Mouse (Mus musculus): ENCODE measurements around the gene Psg28. TPM values are rescaled to one million over a fixed set of nuclear protein-coding genes. Genes with fewer than 3 reads are reported as not detected.
"Not testable (repeated sequence)": the region's sequence is repeated elsewhere in the genome, so short reads cannot be mapped to it uniquely, and the experiment has no call there.

The Psg28 gene
- not detected for total RNA-seq (2021)
- long read RNA-seq, experiment 1, result 0 reads
- long read RNA-seq, experiment 2, result 0 reads

GRCm38 (mm10) chr7:18431941-18432340, at the start of gene Psg28:
Gene Psg28 (minus strand): TSS chr7:18432041.
- DNase-seq (ENCODE audit: low spot score in 2 of 2), result not testable (repeated sequence)

- no peak for DNase-seq (ENCODE audit: low spot score in 2 of 2)
These were observed 28.4 kb downstream of the Psg28 start for GRCm38 (mm10) chr7:18403407-18403806.

DNA sequence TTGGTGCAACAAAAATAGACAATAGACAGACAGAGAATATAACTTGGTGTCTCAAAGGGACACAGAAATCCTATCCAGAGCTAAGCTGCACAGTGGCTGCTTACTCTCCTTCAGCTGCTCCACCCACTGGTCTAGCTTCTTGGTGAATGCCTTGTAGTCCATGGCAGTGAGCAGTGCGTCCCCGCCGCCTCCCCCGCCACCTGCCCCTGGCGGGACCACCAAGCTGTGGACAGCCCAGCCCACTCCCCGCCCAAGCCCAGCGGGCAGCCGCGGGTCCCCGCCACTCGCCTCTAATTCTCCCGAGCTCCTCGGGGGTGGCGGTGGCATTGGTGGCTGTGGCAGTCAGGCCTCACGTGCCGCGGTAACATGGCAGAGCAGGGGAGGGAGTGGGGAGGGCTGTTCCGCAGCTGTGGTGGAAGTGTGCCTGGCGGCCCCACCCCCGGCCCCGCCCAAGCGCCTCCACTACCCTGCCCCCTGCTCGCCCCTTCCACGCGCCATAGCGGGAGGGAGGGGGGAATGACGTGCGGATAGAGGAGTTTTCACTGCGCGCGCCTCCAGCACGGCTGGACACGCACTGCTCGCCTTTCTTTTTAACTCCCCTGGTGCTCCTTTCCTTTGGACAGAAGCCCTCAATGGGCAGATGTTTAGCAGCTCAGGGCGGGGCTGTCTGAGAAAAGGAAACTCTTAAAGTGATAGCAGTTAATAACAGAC, 29.2 kb downstream of the Psg28 start:
- no peak for DNase-seq (ENCODE audit: low spot score in 2 of 2)

DNA sequence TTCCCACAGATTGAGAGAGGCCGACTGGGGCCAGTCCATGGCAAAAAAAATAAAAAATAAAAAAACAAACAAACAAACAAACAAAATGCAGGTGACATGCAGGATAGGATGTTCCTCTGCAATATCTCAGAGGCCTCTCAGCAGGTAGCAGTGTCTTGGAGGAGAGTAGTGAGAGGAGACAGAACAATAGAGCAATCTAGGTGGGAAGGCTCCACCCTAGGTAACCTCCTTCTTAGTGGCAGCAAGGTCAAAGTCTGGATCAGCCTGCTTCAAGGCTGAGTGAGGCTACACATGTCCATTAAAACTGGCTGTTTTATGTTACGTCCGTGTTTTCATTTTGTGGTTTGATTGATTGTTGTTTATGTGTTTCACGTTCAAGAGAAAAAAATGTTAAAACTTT, 40.4 kb downstream of the Psg28 start:
- not testable (repeated sequence) for DNase-seq (ENCODE audit: low spot score in 2 of 2)

DNA sequence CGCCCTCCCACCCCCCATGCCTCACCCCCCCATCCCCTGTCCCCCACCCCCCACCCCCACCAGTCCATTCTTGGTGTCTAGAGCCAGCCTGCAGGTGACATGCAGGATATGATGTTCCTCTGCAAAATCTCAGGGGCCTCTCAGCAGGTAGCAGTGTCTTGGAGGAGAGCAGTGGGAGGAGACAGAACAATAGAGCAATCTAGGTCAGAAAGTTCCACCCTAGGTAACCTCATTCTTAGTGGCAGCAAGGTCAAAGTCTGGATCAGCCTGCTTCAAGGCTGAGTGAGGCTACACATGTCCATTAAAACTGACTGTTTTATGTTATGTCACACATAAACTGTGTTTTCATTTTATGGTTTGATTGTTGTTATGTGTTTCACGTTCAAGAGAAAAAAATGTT, 53.5 kb downstream of the Psg28 start:
- DNase-seq (ENCODE audit: low spot score in 2 of 2), result no peak

Small RNA genes lying within 50 kb of the gene (microRNA-seq; reads per million reads assigned to microRNA genes)
- gene Gm24715, result not detected

Other genes with a start within 250 kb of the Psg28 start
- gene Mill1, start 186.7 kb downstream of the Psg28 start, total RNA-seq (2021), result not detected
- gene Psg18, start 77.0 kb downstream of the Psg28 start, total RNA-seq (2021), result not detected
- not detected for gene Psg26, start 52.1 kb upstream of the Psg28 start, total RNA-seq (2021)
- gene Psg25, start 100.2 kb upstream of the Psg28 start, total RNA-seq (2021), result not detected
- not detected for gene Psg27, start 135.3 kb upstream of the Psg28 start, total RNA-seq (2021)
- gene Psg23, start 184.5 kb upstream of the Psg28 start, total RNA-seq (2021), result not detected
- gene Psg21, start 224.7 kb upstream of the Psg28 start, total RNA-seq (2021), result not detected

Measured in gastrocnemius, postnatal 4 days (tissue).